In the genomic region with DNA sequence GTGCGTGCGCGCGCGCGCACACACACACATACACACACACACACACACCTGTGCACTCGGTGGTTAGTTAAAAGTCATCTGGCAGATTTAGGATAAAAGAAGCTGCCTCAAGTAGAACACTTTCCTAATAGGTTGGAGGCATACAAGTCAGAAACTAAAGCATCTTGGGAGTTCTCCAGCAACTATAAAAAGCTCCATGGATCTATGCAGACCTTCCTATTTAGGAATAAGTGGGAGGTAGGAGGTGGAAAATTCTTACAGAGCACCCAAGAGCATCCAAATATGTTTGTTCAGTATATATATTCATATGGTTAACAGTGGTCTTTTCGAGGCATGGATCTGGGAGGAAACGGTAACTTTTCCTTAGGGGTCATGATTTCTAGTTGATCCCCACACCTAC, we compare ENCODE assay signal across 25 mouse cellular contexts.
"Had no signal": no experiment of that assay in that cellular context is flagged by ENCODE, and none has a peak within 500 bp of the region (broad histone marks: within the 10 kb centered on the region; RNA-seq: fewer than 3 reads in every experiment).

No protein-coding gene starts in this region.

- H3K4me3 ChIP-seq: heart, adult 2 months; heart, embryonic 13.5 days; heart, embryonic 15.5 days; hindbrain, embryonic 13.5 days; hindbrain, embryonic 15.5 days; layer of hippocampus, adult 2 months; left cerebral cortex, adult 2 months; limb, embryonic 10.5 days; limb, embryonic 12.5 days; liver, embryonic 13.5 days had no signal

- H3K4me1 ChIP-seq: hindbrain, embryonic 13.5 days; hindbrain, embryonic 15.5 days had no signal

- H3K9ac ChIP-seq: heart, embryonic 13.5 days; heart, embryonic 15.5 days; hindbrain, embryonic 13.5 days; hindbrain, embryonic 15.5 days; limb, embryonic 12.5 days; liver, embryonic 13.5 days had no signal

- H3K27ac ChIP-seq: heart, adult 2 months; heart, embryonic 13.5 days; heart, embryonic 15.5 days; hindbrain, embryonic 13.5 days; hindbrain, embryonic 15.5 days; hindbrain, postnatal 0 days; layer of hippocampus, adult 2 months; left cerebral cortex, adult 2 months; limb, embryonic 10.5 days; limb, embryonic 12.5 days; liver, embryonic 13.5 days had no signal

- H3K27me3 ChIP-seq: heart, embryonic 13.5 days; heart, embryonic 15.5 days; hindbrain, embryonic 13.5 days; hindbrain, embryonic 15.5 days; limb, embryonic 12.5 days; liver, embryonic 13.5 days had no signal

- ATAC-seq: hindbrain, postnatal 0 days; intestine, postnatal 0 days had no signal

- H3K9me3 ChIP-seq: heart, embryonic 13.5 days; heart, embryonic 15.5 days; hindbrain, embryonic 13.5 days; hindbrain, embryonic 15.5 days; limb, embryonic 10.5 days; limb, embryonic 12.5 days; liver, embryonic 13.5 days had no signal

- DNase-seq: gastrocnemius, postnatal 10 days; gastrocnemius, postnatal 25 days; heart, adult 11 months; heart, adult 2 months; heart, postnatal 14 days; heart, postnatal 36 days; kidney, adult 18-20 months; kidney, adult 8-10 months; kidney, postnatal 10 days; kidney, postnatal 25 days; kidney, postnatal 4 days; liver; liver, embryonic 13.5 days had no signal

- H3K4me2 ChIP-seq: heart, embryonic 11.5 days; heart, embryonic 13.5 days; heart, embryonic 15.5 days; hindbrain, embryonic 13.5 days; hindbrain, embryonic 15.5 days; limb, embryonic 12.5 days; liver, embryonic 11.5 days; liver, embryonic 13.5 days had no signal

- H3K36me3 ChIP-seq: heart, embryonic 13.5 days; heart, embryonic 15.5 days; hindbrain, embryonic 13.5 days; hindbrain, embryonic 15.5 days; limb, embryonic 10.5 days; limb, embryonic 12.5 days; liver, embryonic 13.5 days had no signal
